27 mouse cellular contexts compared by ENCODE assay signal in genomic region chr14:48117986-48118385, GRCm38 (mm10). TPM values are rescaled to one million over a fixed set of nuclear protein-coding genes. Genes with fewer than 3 reads are reported as not detected.
DNase-seq lines count a peak whose midpoint lies in the region; ATAC-seq lines count a peak whose summit lies in the region.
"Had no signal": no experiment of that assay in that cellular context is flagged by ENCODE, and none has a peak within 500 bp of the region (broad histone marks: within the 10 kb centered on the region; RNA-seq: fewer than 3 reads in every experiment).

No protein-coding gene starts in this region.

- no peak for ATAC-seq in hindbrain, embryonic 16.5 days
- ATAC-seq: CD4-positive, CD25-positive, alpha-beta regulatory T cell, adult 4 months; forebrain, embryonic 15.5 days; intestine, embryonic 15.5 days had no signal

- 77% methylated on average over 5 of the region's 5 CpGs for WGBS in hindbrain, embryonic 10.5 days
- WGBS in hindbrain, embryonic 16.5 days = 68% methylated on average over 5 of the region's 5 CpGs

- no peak overlapping the region for H3K4me3 ChIP-seq in hindbrain, embryonic 10.5 days
- H3K4me3 ChIP-seq in hindbrain, embryonic 16.5 days (ENCODE audit: low read length) = no peak overlapping the region
- H3K4me3 ChIP-seq: embryonic facial prominence, embryonic 13.5 days; erythroblast, embryonic 14.5 days; forebrain, embryonic 12.5 days; forebrain, embryonic 15.5 days; heart, adult 2 months; heart, embryonic 10.5 days; heart, embryonic 13.5 days; intestine, embryonic 15.5 days had no signal

- intact Hi-C loops in left cerebral cortex, postnatal 4 days (cut with DNase I) = no loop called here

- H3K27me3 ChIP-seq in hindbrain, embryonic 10.5 days (ENCODE audit: insufficient read depth, poor library complexity, severe bottlenecking) = no peaks in the 10 kb centered on the region; the same call in 1 of the 2 replicates
- H3K27me3 ChIP-seq in hindbrain, embryonic 16.5 days (replicated peaks; ENCODE audit: control insufficient read depth, insufficient read depth, low read length) = no peaks in the 10 kb centered on the region
- H3K27me3 ChIP-seq: forebrain, embryonic 15.5 days; intestine, embryonic 15.5 days had no signal

- H3K4me1 ChIP-seq in hindbrain, embryonic 10.5 days (replicated peaks) = peaks cover 41% of the 10 kb centered on the region
- H3K4me1 ChIP-seq in hindbrain, embryonic 16.5 days (ENCODE audit: control insufficient read depth, insufficient read depth, low read depth, low read length) = peaks cover 12% of the 10 kb centered on the region

- no peaks in the 10 kb centered on the region for H3K9me3 ChIP-seq in hindbrain, embryonic 10.5 days
- no peaks in the 10 kb centered on the region for H3K9me3 ChIP-seq in hindbrain, embryonic 16.5 days (ENCODE audit: control insufficient read depth, low read length)
- H3K9me3 ChIP-seq: embryonic facial prominence, embryonic 10.5 days; embryonic facial prominence, embryonic 13.5 days; forebrain, embryonic 12.5 days; forebrain, embryonic 15.5 days; heart, embryonic 10.5 days; heart, embryonic 13.5 days; intestine, embryonic 15.5 days had no signal

- H3K9ac ChIP-seq in hindbrain, embryonic 16.5 days (ENCODE audit: low read depth, low read length) = no peak overlapping the region
- H3K9ac ChIP-seq: embryonic facial prominence, embryonic 13.5 days; forebrain, embryonic 12.5 days; forebrain, embryonic 15.5 days; heart, embryonic 13.5 days; hindbrain, embryonic 14.5 days; intestine, embryonic 15.5 days had no signal

- DNase-seq in cerebellum, postnatal 10 days = peak; percentile 78 to 88
- DNase-seq in cerebellum, postnatal 4 days (ENCODE audit: low spot score in 2 of 2) = no peak
- no peak for DNase-seq in hindbrain, embryonic 10.5 days (ENCODE audit: low spot score)
- peak; percentile 66 for DNase-seq in left cerebral cortex, postnatal 4 days
- no peak for DNase-seq in left cerebral cortex, adult 11 months (ENCODE audit: low spot score)
- no peak for DNase-seq in adrenal gland, adult (ENCODE audit: inconsistent age in 2 of 2, low spot score in 1 of 2)
- DNase-seq: adrenal gland, adult 8-10 months; adrenal gland, postnatal 25 days; cerebellum, adult 9-11 months; embryo, embryonic 11 days; gastrocnemius, postnatal 25 days; heart, adult 2 months; heart, postnatal 14 days; kidney, adult 11 months; kidney, adult 8-10 months had no signal

- no peak overlapping the region for H3K4me2 ChIP-seq in hindbrain, embryonic 16.5 days (ENCODE audit: low read length)
- H3K4me2 ChIP-seq: heart, embryonic 13.5 days; intestine, embryonic 15.5 days had no signal

- H3K27ac ChIP-seq in hindbrain, embryonic 10.5 days = peak overlapping the region; percentile 42; the same call in 1 of the 2 replicates
- no peak overlapping the region for H3K27ac ChIP-seq in hindbrain, embryonic 16.5 days (ENCODE audit: low read depth, low read length)
- H3K27ac ChIP-seq: embryonic facial prominence, embryonic 10.5 days; embryonic facial prominence, embryonic 13.5 days; heart, adult 2 months; heart, embryonic 10.5 days; heart, embryonic 13.5 days; hindbrain, embryonic 14.5 days; intestine, embryonic 15.5 days had no signal

- no peaks in the 10 kb centered on the region for H3K36me3 ChIP-seq in hindbrain, embryonic 10.5 days
- H3K36me3 ChIP-seq in hindbrain, embryonic 16.5 days (ENCODE audit: control insufficient read depth, insufficient read depth, low read length) = no peaks in the 10 kb centered on the region
- H3K36me3 ChIP-seq: embryonic facial prominence, embryonic 10.5 days; embryonic facial prominence, embryonic 13.5 days; forebrain, embryonic 12.5 days; forebrain, embryonic 15.5 days; heart, embryonic 10.5 days; heart, embryonic 13.5 days; intestine, embryonic 15.5 days had no signal

RNA-seq across cellular contexts. Expression of gene Peli2, which starts 2.6 kb away (rescaled TPM):
- polyA plus RNA-seq in hindbrain, embryonic 10.5 days (2016; fragmentation: Nextera tagmentation; extraction: Ambion mirVana) = 16.0 and 16.9 TPM in 2 replicates
- polyA plus RNA-seq in hindbrain, embryonic 16.5 days (2015; fragmentation: Nextera tagmentation; extraction: Ambion mirVana) = 8.0 and 8.7 TPM in 2 replicates
- total RNA-seq in left cerebral cortex, postnatal 4 days (2021) = 10 to 100 TPM; 25.5 to 30.8 TPM
- total RNA-seq: MEL had no signal
- polyA plus RNA-seq: erythroblast, embryonic 14.5 days had no signal

Comparison
In these comparisons a context has a peak if more than half of its experiments do, and no peak if none do; other contexts are left out.
1. DNase-seq: peak in cerebellum, postnatal 10 days (2 of 2) and left cerebral cortex, postnatal 4 days (single experiment); none in cerebellum, postnatal 4 days (0 of 2), hindbrain, embryonic 10.5 days (single experiment), left cerebral cortex, adult 11 months (single experiment) and adrenal gland, adult (0 of 2).